Mouse (Mus musculus) R1 (cell line): ENCODE results near the gene Asap3.

ENCODE experiments used
- DNase-seq: peaks from one replicate; pipeline ENCODE4 v3.0.0-alpha.2; 2018; ENCODE audit warnings: low read depth, low spot score

The Asap3 gene

DNA sequence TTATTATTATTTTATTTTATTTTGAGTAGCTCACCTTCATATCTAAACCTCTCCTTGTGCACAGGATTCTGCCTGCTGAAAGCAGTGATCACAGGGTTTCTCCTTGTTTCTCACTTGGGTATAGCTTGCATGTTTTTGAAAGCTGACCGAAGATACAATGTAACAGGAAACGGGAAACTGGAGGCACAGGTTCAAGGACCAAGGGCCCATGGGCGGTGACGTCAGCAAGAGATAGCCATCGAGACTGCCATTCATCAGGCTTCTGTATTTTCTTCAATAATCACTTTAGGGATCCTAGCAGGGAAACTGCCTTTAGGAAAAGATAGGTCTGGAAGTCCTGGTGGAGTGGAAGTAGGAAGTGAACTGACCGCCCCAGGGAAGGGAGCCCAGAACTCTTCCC lies 85.5 kb downstream of the Asap3 start:
- DNase-seq = no peak
